Mouse (Mus musculus): ENCODE data around the gene Slc9a9. TPM values are rescaled to one million over a fixed set of nuclear protein-coding genes. Genes with fewer than 3 reads are reported as not detected.

Slc9a9 gene
- polyA plus RNA-seq, 1 experiment: 127 TPM

GRCm38 (mm10) chr9:95168487-95169008, 498.8 kb downstream of the Slc9a9 start:
- H3K4me3 ChIP-seq (ENCODE audit: insufficient read depth, low read length): no peak overlapping the region
- TF ChIP-seq CTCF (IDR thresholded peaks at IDR 0.05; ENCODE audit: low read depth, low read length) (no peak), POLR2A (IDR thresholded peaks at IDR 0.05; ENCODE audit: borderline replicate concordance, low read depth, low read length) (no peak)
- no peak overlapping the region for H3K27ac ChIP-seq (ENCODE audit: insufficient read depth, low read depth, low read length)
- H3K4me1 ChIP-seq (ENCODE audit: control insufficient read depth, insufficient read depth, low read length): no peaks in the 10 kb centered on the region

GRCm38 (mm10) chr9:95178170-95178569, 508.5 kb downstream of the Slc9a9 start:
- Histone ChIP-seq H3K4me3 (ENCODE audit: insufficient read depth, low read length) (no peak overlapping the region), H3K27ac (ENCODE audit: insufficient read depth, low read depth, low read length) (no peak overlapping the region), H3K4me1 (ENCODE audit: control insufficient read depth, insufficient read depth, low read length) (peaks cover 13% of the 10 kb centered on the region)
- TF ChIP-seq CTCF (IDR thresholded peaks at IDR 0.05; ENCODE audit: low read depth, low read length) (no peak), POLR2A (IDR thresholded peaks at IDR 0.05; ENCODE audit: borderline replicate concordance, low read depth, low read length) (no peak)

GRCm38 (mm10) chr9:95180005-95180404, 510.3 kb downstream of the Slc9a9 start:
- no peak for TF ChIP-seq POLR2A (IDR thresholded peaks at IDR 0.05; ENCODE audit: borderline replicate concordance, low read depth, low read length)
- no peak for TF ChIP-seq CTCF (IDR thresholded peaks at IDR 0.05; ENCODE audit: low read depth, low read length)
- Histone ChIP-seq H3K4me1 (ENCODE audit: control insufficient read depth, insufficient read depth, low read length) (peaks cover 13% of the 10 kb centered on the region), H3K27ac (ENCODE audit: insufficient read depth, low read depth, low read length) (peak overlapping the region; percentile 45)

GRCm38 (mm10) chr9:95180569-95180968, 510.9 kb downstream of the Slc9a9 start:
- Histone ChIP-seq H3K27ac (ENCODE audit: insufficient read depth, low read depth, low read length) (no peak overlapping the region; the same call in 1 of the 2 replicates), H3K4me3 (ENCODE audit: insufficient read depth, low read length) (no peak overlapping the region), H3K4me1 (ENCODE audit: control insufficient read depth, insufficient read depth, low read length) (peaks cover 13% of the 10 kb centered on the region)
- TF ChIP-seq CTCF (IDR thresholded peaks at IDR 0.05; ENCODE audit: low read depth, low read length): no peak

More at GRCm38 (mm10) chr9:95180005-95180404, 510.3 kb downstream of the Slc9a9 start:
- H3K4me3 ChIP-seq (ENCODE audit: insufficient read depth, low read length): no peak overlapping the region

GRCm38 (mm10) chr9:95181241-95182043, 511.7 kb downstream of the Slc9a9 start:
- peaks cover 13% of the 10 kb centered on the region for H3K4me1 ChIP-seq (ENCODE audit: control insufficient read depth, insufficient read depth, low read length)
- no peak overlapping the region for H3K4me3 ChIP-seq (ENCODE audit: insufficient read depth, low read length)
- no peak for TF ChIP-seq CTCF (IDR thresholded peaks at IDR 0.05; ENCODE audit: low read depth, low read length)
- no peak for TF ChIP-seq POLR2A (IDR thresholded peaks at IDR 0.05; ENCODE audit: borderline replicate concordance, low read depth, low read length)
- no peak overlapping the region for H3K27ac ChIP-seq (ENCODE audit: insufficient read depth, low read depth, low read length)

- H3K27ac ChIP-seq (ENCODE audit: insufficient read depth, low read depth, low read length): no peak overlapping the region
- TF ChIP-seq CTCF (IDR thresholded peaks at IDR 0.05; ENCODE audit: low read depth, low read length) (no peak), POLR2A (IDR thresholded peaks at IDR 0.05; ENCODE audit: borderline replicate concordance, low read depth, low read length) (no peak)
These were observed 512.6 kb downstream of the Slc9a9 start for GRCm38 (mm10) chr9:95182272-95182671.

GRCm38 (mm10) chr9:95184453-95184852, 514.7 kb downstream of the Slc9a9 start:
- Histone ChIP-seq H3K27ac (ENCODE audit: insufficient read depth, low read depth, low read length) (no peak overlapping the region), H3K4me3 (ENCODE audit: insufficient read depth, low read length) (no peak overlapping the region), H3K4me1 (ENCODE audit: control insufficient read depth, insufficient read depth, low read length) (peaks cover 19% of the 10 kb centered on the region)
- TF ChIP-seq CTCF (IDR thresholded peaks at IDR 0.05; ENCODE audit: low read depth, low read length) (no peak), POLR2A (IDR thresholded peaks at IDR 0.05; ENCODE audit: borderline replicate concordance, low read depth, low read length) (no peak)

More at GRCm38 (mm10) chr9:95182272-95182671, 512.6 kb downstream of the Slc9a9 start:
- Histone ChIP-seq H3K4me1 (ENCODE audit: control insufficient read depth, insufficient read depth, low read length) (peaks cover 13% of the 10 kb centered on the region), H3K4me3 (ENCODE audit: insufficient read depth, low read length) (no peak overlapping the region)

- peaks cover 8% of the 10 kb centered on the region for H3K4me1 ChIP-seq (ENCODE audit: control insufficient read depth, insufficient read depth, low read length)
- no peak overlapping the region for H3K4me3 ChIP-seq (ENCODE audit: insufficient read depth, low read length)
- no peak overlapping the region for H3K27ac ChIP-seq (ENCODE audit: insufficient read depth, low read depth, low read length)
- TF ChIP-seq POLR2A (IDR thresholded peaks at IDR 0.05; ENCODE audit: borderline replicate concordance, low read depth, low read length) (no peak), CTCF (IDR thresholded peaks at IDR 0.05; ENCODE audit: low read depth, low read length) (no peak)
These were observed 516.1 kb downstream of the Slc9a9 start for GRCm38 (mm10) chr9:95185840-95186239.

- H3K27ac ChIP-seq (ENCODE audit: insufficient read depth, low read depth, low read length): no peak overlapping the region
- peaks cover 8% of the 10 kb centered on the region for H3K4me1 ChIP-seq (ENCODE audit: control insufficient read depth, insufficient read depth, low read length)
- no peak overlapping the region for H3K4me3 ChIP-seq (ENCODE audit: insufficient read depth, low read length)
- TF ChIP-seq CTCF (IDR thresholded peaks at IDR 0.05; ENCODE audit: low read depth, low read length) (no peak), POLR2A (IDR thresholded peaks at IDR 0.05; ENCODE audit: borderline replicate concordance, low read depth, low read length) (no peak)
These were observed 516.9 kb downstream of the Slc9a9 start for GRCm38 (mm10) chr9:95186386-95187289.
